Mouse (Mus musculus) erythroid progenitor cell, adult 5-6 weeks (primary cell): ENCODE measurements around the gene Npw. TPM values are rescaled to one million over a fixed set of nuclear protein-coding genes. Genes with fewer than 3 reads are reported as not detected.

ENCODE experiments used
- ATAC-seq: replicated peaks from 2 replicates; pipeline ENCODE4 v1.8.0; 2016; ENCODE audit warnings: moderate number of reproducible peaks, mild to moderate bottlenecking, moderate TSS enrichment, inconsistent platforms; ENCODE audit not compliant: poor library complexity, low FRiP score, severe bottlenecking
- total RNA-seq, 2 experiments: library from RNA; stranded (forward) in 1 of 2; stranded (reverse) in 1 of 2; fragments of 150-400 nt in 1 of 2; fragments of 186-747, 209-891 nt in 1 of 2; gene quantifications; 2 replicates each; pipeline versions ENCODE4 v1.2.3 to v1.2.4; 2015 to 2017; ENCODE audit warnings: low replicate concordance in 2 of 2

Gene Npw
- total RNA-seq, 2 experiments from 2014 or later = not detected

- no peak; the same call in 1 of the 2 replicates for ATAC-seq
Observed at GRCm38 (mm10) chr17:24608370-24608769, 49.9 kb downstream of the Npw start.

Other genes with a start within 250 kb of the Npw start
Only the 30 nearest of the 34 such genes appear.
- 4.3 and 16.8 TPM in 2 replicates for gene Eci1, start 231.8 kb downstream of the Npw start, total RNA-seq (2015; ENCODE audit: low replicate concordance)
- gene Eci1, start 231.8 kb downstream of the Npw start, total RNA-seq (2017; ENCODE audit: low replicate concordance) = 6.2 TPM in 1 of 2 replicates, not detected in the other
- 4.6 and 9.0 TPM in 2 replicates for gene Dnase1l2, start 215.4 kb downstream of the Npw start, total RNA-seq (2015; ENCODE audit: low replicate concordance)
- gene Dnase1l2, start 215.4 kb downstream of the Npw start, total RNA-seq (2017; ENCODE audit: low replicate concordance) = 1.2 and 4.0 TPM in 2 replicates
- gene E4f1, start 188.1 kb downstream of the Npw start, total RNA-seq (2015; ENCODE audit: low replicate concordance) = 34.8 and 64.5 TPM in 2 replicates
- 24.8 and 28.7 TPM in 2 replicates for gene E4f1, start 188.1 kb downstream of the Npw start, total RNA-seq (2017; ENCODE audit: low replicate concordance)
- gene Pgp, start 188.1 kb downstream of the Npw start, total RNA-seq (2015; ENCODE audit: low replicate concordance) = 28.1 and 48.6 TPM in 2 replicates
- gene Pgp, start 188.1 kb downstream of the Npw start, total RNA-seq (2017; ENCODE audit: low replicate concordance) = 35.8 and 43.4 TPM in 2 replicates
- not detected in 2 replicates for gene Bricd5, start 184.6 kb downstream of the Npw start, total RNA-seq (2015; ENCODE audit: low replicate concordance)
- 2.1 TPM in 1 of 2 replicates, not detected in the other for gene Bricd5, start 184.6 kb downstream of the Npw start, total RNA-seq (2017; ENCODE audit: low replicate concordance)
- gene Mlst8, start 179.4 kb downstream of the Npw start, total RNA-seq (2015; ENCODE audit: low replicate concordance) = 6.5 and 27.7 TPM in 2 replicates
- gene Mlst8, start 179.4 kb downstream of the Npw start, total RNA-seq (2017; ENCODE audit: low replicate concordance) = 16.8 and 20.5 TPM in 2 replicates
- gene Caskin1, start 169.9 kb downstream of the Npw start, total RNA-seq (2015; ENCODE audit: low replicate concordance) = not detected in 2 replicates
- gene Caskin1, start 169.9 kb downstream of the Npw start, total RNA-seq (2017; ENCODE audit: low replicate concordance) = not detected in 2 replicates
- gene Traf7, start 130.5 kb downstream of the Npw start, total RNA-seq (2015; ENCODE audit: low replicate concordance) = 49.0 and 54.1 TPM in 2 replicates
- 73.9 and 83.1 TPM in 2 replicates for gene Traf7, start 130.5 kb downstream of the Npw start, total RNA-seq (2017; ENCODE audit: low replicate concordance)
- 1.1 TPM in 1 of 2 replicates, not detected in the other for gene Rab26, start 124.2 kb downstream of the Npw start, total RNA-seq (2015; ENCODE audit: low replicate concordance)
- gene Rab26, start 124.2 kb downstream of the Npw start, total RNA-seq (2017; ENCODE audit: low replicate concordance) = not detected in 2 replicates
- 11.3 and 11.9 TPM in 2 replicates for gene Pkd1, start 108.6 kb downstream of the Npw start, total RNA-seq (2015; ENCODE audit: low replicate concordance)
- 11.7 and 22.5 TPM in 2 replicates for gene Pkd1, start 108.6 kb downstream of the Npw start, total RNA-seq (2017; ENCODE audit: low replicate concordance)
- 49.0 and 56.6 TPM in 2 replicates for gene Tsc2, start 25.8 kb downstream of the Npw start, total RNA-seq (2015; ENCODE audit: low replicate concordance)
- 13.5 and 28.4 TPM in 2 replicates for gene Tsc2, start 25.8 kb downstream of the Npw start, total RNA-seq (2017; ENCODE audit: low replicate concordance)
- gene Nthl1, start 25.8 kb downstream of the Npw start, total RNA-seq (2015; ENCODE audit: low replicate concordance) = not detected in 2 replicates
- 0.39 and 1.1 TPM in 2 replicates for gene Nthl1, start 25.8 kb downstream of the Npw start, total RNA-seq (2017; ENCODE audit: low replicate concordance)
- 0.84 TPM in 1 of 2 replicates, not detected in the other for gene Slc9a3r2, start 8.1 kb downstream of the Npw start, total RNA-seq (2015; ENCODE audit: low replicate concordance)
- not detected in 2 replicates for gene Slc9a3r2, start 8.1 kb downstream of the Npw start, total RNA-seq (2017; ENCODE audit: low replicate concordance)
- gene Zfp598, start 11.2 kb upstream of the Npw start, total RNA-seq (2015; ENCODE audit: low replicate concordance) = 13.4 and 18.4 TPM in 2 replicates
- gene Zfp598, start 11.2 kb upstream of the Npw start, total RNA-seq (2017; ENCODE audit: low replicate concordance) = 9.2 and 12.0 TPM in 2 replicates
- gene Syngr3, start 31.5 kb upstream of the Npw start, total RNA-seq (2015; ENCODE audit: low replicate concordance) = not detected in 2 replicates
- not detected in 2 replicates for gene Syngr3, start 31.5 kb upstream of the Npw start, total RNA-seq (2017; ENCODE audit: low replicate concordance)
- 9.6 and 15.9 TPM in 2 replicates for gene Gfer, start 37.7 kb upstream of the Npw start, total RNA-seq (2015; ENCODE audit: low replicate concordance)
- 14.0 and 15.7 TPM in 2 replicates for gene Gfer, start 37.7 kb upstream of the Npw start, total RNA-seq (2017; ENCODE audit: low replicate concordance)
- gene Noxo1, start 37.8 kb upstream of the Npw start, total RNA-seq (2015; ENCODE audit: low replicate concordance) = not detected in 2 replicates
- not detected in 2 replicates for gene Noxo1, start 37.8 kb upstream of the Npw start, total RNA-seq (2017; ENCODE audit: low replicate concordance)
- 5.8 and 10.1 TPM in 2 replicates for gene Tbl3, start 49.2 kb upstream of the Npw start, total RNA-seq (2015; ENCODE audit: low replicate concordance)
- 4.8 and 9.0 TPM in 2 replicates for gene Tbl3, start 49.2 kb upstream of the Npw start, total RNA-seq (2017; ENCODE audit: low replicate concordance)
- gene Rnf151, start 59.6 kb upstream of the Npw start, total RNA-seq (2015; ENCODE audit: low replicate concordance) = not detected in 2 replicates
- gene Rnf151, start 59.6 kb upstream of the Npw start, total RNA-seq (2017; ENCODE audit: low replicate concordance) = not detected in 2 replicates
- gene Rps2, start 59.7 kb upstream of the Npw start, total RNA-seq (2015; ENCODE audit: low replicate concordance) = 1,299 and 1,601 TPM in 2 replicates
- gene Rps2, start 59.7 kb upstream of the Npw start, total RNA-seq (2017; ENCODE audit: low replicate concordance) = 315 and 526 TPM in 2 replicates
- 178 and 200 TPM in 2 replicates for gene Ndufb10, start 66.0 kb upstream of the Npw start, total RNA-seq (2015; ENCODE audit: low replicate concordance)
- 84.0 and 122 TPM in 2 replicates for gene Ndufb10, start 66.0 kb upstream of the Npw start, total RNA-seq (2017; ENCODE audit: low replicate concordance)
- not detected in 2 replicates for gene Rpl3l, start 69.4 kb upstream of the Npw start, total RNA-seq (2015; ENCODE audit: low replicate concordance)
- not detected in 2 replicates for gene Rpl3l, start 69.4 kb upstream of the Npw start, total RNA-seq (2017; ENCODE audit: low replicate concordance)
- 108 and 112 TPM in 2 replicates for gene Msrb1, start 78.2 kb upstream of the Npw start, total RNA-seq (2015; ENCODE audit: low replicate concordance)
- gene Msrb1, start 78.2 kb upstream of the Npw start, total RNA-seq (2017; ENCODE audit: low replicate concordance) = 29.5 and 61.6 TPM in 2 replicates
- not detected in 2 replicates for gene Hs3st6, start 94.5 kb upstream of the Npw start, total RNA-seq (2015; ENCODE audit: low replicate concordance)
- not detected in 2 replicates for gene Hs3st6, start 94.5 kb upstream of the Npw start, total RNA-seq (2017; ENCODE audit: low replicate concordance)
- not detected in 2 replicates for gene Meiob, start 145.8 kb upstream of the Npw start, total RNA-seq (2015; ENCODE audit: low replicate concordance)
- not detected in 2 replicates for gene Meiob, start 145.8 kb upstream of the Npw start, total RNA-seq (2017; ENCODE audit: low replicate concordance)
- gene Hagh, start 181.7 kb upstream of the Npw start, total RNA-seq (2015; ENCODE audit: low replicate concordance) = 350 and 357 TPM in 2 replicates
- 157 and 279 TPM in 2 replicates for gene Hagh, start 181.7 kb upstream of the Npw start, total RNA-seq (2017; ENCODE audit: low replicate concordance)
- gene Fahd1, start 191.9 kb upstream of the Npw start, total RNA-seq (2015; ENCODE audit: low replicate concordance) = 50.5 and 87.6 TPM in 2 replicates
- 73.2 and 83.4 TPM in 2 replicates for gene Fahd1, start 191.9 kb upstream of the Npw start, total RNA-seq (2017; ENCODE audit: low replicate concordance)
- 0.84 TPM in 1 of 2 replicates, not detected in the other for gene Igfals, start 207.5 kb upstream of the Npw start, total RNA-seq (2015; ENCODE audit: low replicate concordance)
- gene Igfals, start 207.5 kb upstream of the Npw start, total RNA-seq (2017; ENCODE audit: low replicate concordance) = not detected in 2 replicates
- 31.9 and 50.8 TPM in 2 replicates for gene Nubp2, start 227.9 kb upstream of the Npw start, total RNA-seq (2015; ENCODE audit: low replicate concordance)
- gene Nubp2, start 227.9 kb upstream of the Npw start, total RNA-seq (2017; ENCODE audit: low replicate concordance) = 35.0 and 44.1 TPM in 2 replicates
- 84.0 and 90.5 TPM in 2 replicates for gene Spsb3, start 228.2 kb upstream of the Npw start, total RNA-seq (2015; ENCODE audit: low replicate concordance)
- 47.5 and 65.7 TPM in 2 replicates for gene Spsb3, start 228.2 kb upstream of the Npw start, total RNA-seq (2017; ENCODE audit: low replicate concordance)